Comparison of ENCODE assay signal across 23 mouse cellular contexts in the genomic region with DNA sequence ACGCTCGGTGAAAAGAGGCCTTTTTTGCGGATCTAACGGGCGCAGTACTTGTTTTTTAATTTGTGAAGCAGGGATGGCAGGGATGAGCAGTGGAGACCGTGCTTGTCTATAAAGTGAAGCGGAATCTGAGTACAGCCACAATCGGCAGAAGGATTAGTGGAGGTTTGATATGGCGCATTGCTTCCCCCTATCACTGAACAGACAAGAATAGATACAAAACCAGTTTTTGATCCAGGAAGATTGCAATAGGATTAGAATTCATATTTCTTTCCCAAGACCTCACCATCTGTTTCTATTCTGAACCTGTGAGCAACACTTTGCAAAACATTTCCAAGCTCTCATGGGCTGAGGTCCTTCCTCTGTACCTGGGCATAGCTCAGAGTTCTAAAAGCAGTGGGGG.
DNase-seq lines count a peak whose midpoint lies in the region; ATAC-seq and TF ChIP-seq lines count a peak whose summit lies in the region.
"Had no signal": no experiment of that assay in that cellular context is flagged by ENCODE, and none has a peak within 500 bp of the region (broad histone marks: within the 10 kb centered on the region; RNA-seq: fewer than 3 reads in every experiment).

No protein-coding gene starts in this region.

- no peak overlapping the region for H3K4me3 ChIP-seq in forebrain, postnatal 0 days (ENCODE audit: low read depth, low read length)
- H3K4me3 ChIP-seq in forebrain, embryonic 13.5 days, result no peak overlapping the region
- H3K4me3 ChIP-seq: embryonic facial prominence, embryonic 12.5 days; embryonic facial prominence, embryonic 15.5 days; forebrain, embryonic 15.5 days; heart, adult 2 months; heart, embryonic 10.5 days; heart, embryonic 13.5 days had no signal

- no peaks in the 10 kb centered on the region for H3K9me3 ChIP-seq in forebrain, postnatal 0 days (ENCODE audit: low read length)
- no peaks in the 10 kb centered on the region for H3K9me3 ChIP-seq in forebrain, embryonic 13.5 days (replicated peaks)
- H3K9me3 ChIP-seq: embryonic facial prominence, embryonic 12.5 days; embryonic facial prominence, embryonic 15.5 days; forebrain, embryonic 15.5 days; heart, embryonic 10.5 days; heart, embryonic 13.5 days had no signal

- no peaks in the 10 kb centered on the region for H3K36me3 ChIP-seq in forebrain, postnatal 0 days (ENCODE audit: insufficient read depth)
- H3K36me3 ChIP-seq in forebrain, embryonic 13.5 days (ENCODE audit: poor library complexity, severe bottlenecking), result no peaks in the 10 kb centered on the region
- H3K36me3 ChIP-seq: embryonic facial prominence, embryonic 12.5 days; embryonic facial prominence, embryonic 15.5 days; forebrain, embryonic 15.5 days; heart, embryonic 10.5 days; heart, embryonic 13.5 days had no signal

- H3K27ac ChIP-seq in forebrain, postnatal 0 days (ENCODE audit: low read depth, low read length), result 0 out of 2 replicates have a peak overlapping the region, but pooled peaks have one; percentile 29
- H3K27ac ChIP-seq in forebrain, embryonic 13.5 days, result no peak overlapping the region
- H3K27ac ChIP-seq: embryonic facial prominence, embryonic 12.5 days; embryonic facial prominence, embryonic 15.5 days; forebrain, embryonic 15.5 days; heart, adult 2 months; heart, embryonic 10.5 days; heart, embryonic 13.5 days; hindbrain, embryonic 14.5 days had no signal

- no peak overlapping the region for H3K4me2 ChIP-seq in forebrain, postnatal 0 days (ENCODE audit: low read depth)
- no peak overlapping the region for H3K4me2 ChIP-seq in forebrain, embryonic 13.5 days
- H3K4me2 ChIP-seq: embryonic facial prominence, embryonic 12.5 days; embryonic facial prominence, embryonic 15.5 days; forebrain, embryonic 15.5 days; heart, embryonic 13.5 days; hindbrain, embryonic 14.5 days had no signal

- no peak for ATAC-seq in forebrain, postnatal 0 days
- ATAC-seq in forebrain, embryonic 13.5 days, result no peak
- ATAC-seq: activated CD4-positive, CD25-positive, alpha-beta regulatory T cell, adult 4 months; forebrain, embryonic 15.5 days had no signal

- no peak overlapping the region for H3K9ac ChIP-seq in forebrain, postnatal 0 days
- H3K9ac ChIP-seq in forebrain, embryonic 13.5 days, result no peak overlapping the region
- H3K9ac ChIP-seq: embryonic facial prominence, embryonic 12.5 days; embryonic facial prominence, embryonic 15.5 days; forebrain, embryonic 15.5 days; heart, embryonic 13.5 days; hindbrain, embryonic 14.5 days had no signal

- no peaks in the 10 kb centered on the region for H3K27me3 ChIP-seq in forebrain, postnatal 0 days (ENCODE audit: insufficient read depth, low read length)
- H3K27me3 ChIP-seq in forebrain, embryonic 13.5 days, result no peaks in the 10 kb centered on the region
- H3K27me3 ChIP-seq: embryonic facial prominence, embryonic 12.5 days; embryonic facial prominence, embryonic 15.5 days; forebrain, embryonic 15.5 days; heart, embryonic 13.5 days had no signal

- TF ChIP-seq CTCF in forebrain, postnatal 0 days (IDR thresholded peaks at IDR 0.05; ENCODE audit: low read depth), result no peak

- no peaks in the 10 kb centered on the region; the same call in 1 of the 2 replicates for H3K4me1 ChIP-seq in forebrain, postnatal 0 days (ENCODE audit: insufficient read depth)
- 0 out of 2 replicates have a peak, but pooled peaks cover 3% of the 10 kb centered on the region for H3K4me1 ChIP-seq in forebrain, embryonic 13.5 days
- H3K4me1 ChIP-seq: embryonic facial prominence, embryonic 15.5 days had no signal

- 80% methylated on average over 9 of the region's 9 CpGs for WGBS in forebrain, postnatal 0 days
- 83% methylated on average over 9 of the region's 9 CpGs for WGBS in forebrain, embryonic 13.5 days

- no peak for DNase-seq in forebrain, postnatal 0 days
- DNase-seq in layer of hippocampus, adult 9-10 months (ENCODE audit: low spot score), result peak; percentile 33
- no peak for DNase-seq in layer of hippocampus, postnatal 10 days (ENCODE audit: low spot score in 2 of 2)
- peak; percentile 59 for DNase-seq in brain, adult 2 months (ENCODE audit: low read depth, low spot score)
- DNase-seq in urinary bladder, postnatal 36 days (ENCODE audit: low spot score in 2 of 2), result no peak
- DNase-seq: adrenal gland, adult 8-10 months; adrenal gland, postnatal 25 days; cerebellum, adult 18-20 months; cerebellum, adult 9-10 months; cerebellum, postnatal 14 days; gastrocnemius, postnatal 10 days; gastrocnemius, postnatal 36 days; heart, adult 2 months; heart, postnatal 14 days; heart, postnatal 4 days had no signal

Comparison
In these comparisons a context has a peak if more than half of its experiments do, and no peak if none do; other contexts are left out.
1. DNase-seq: peak in layer of hippocampus, adult 9-10 months (single experiment) and brain, adult 2 months (single experiment); none in forebrain, postnatal 0 days (single experiment), layer of hippocampus, postnatal 10 days (0 of 2) and urinary bladder, postnatal 36 days (0 of 2).